Mouse (Mus musculus): ENCODE results near the gene Tmbim1. TPM values are rescaled to one million over a fixed set of nuclear protein-coding genes. Genes with fewer than 3 reads are reported as not detected.

Tmbim1 gene
- polyA plus RNA-seq, 1 experiment from 2014 or later: 7.1 TPM

DNA sequence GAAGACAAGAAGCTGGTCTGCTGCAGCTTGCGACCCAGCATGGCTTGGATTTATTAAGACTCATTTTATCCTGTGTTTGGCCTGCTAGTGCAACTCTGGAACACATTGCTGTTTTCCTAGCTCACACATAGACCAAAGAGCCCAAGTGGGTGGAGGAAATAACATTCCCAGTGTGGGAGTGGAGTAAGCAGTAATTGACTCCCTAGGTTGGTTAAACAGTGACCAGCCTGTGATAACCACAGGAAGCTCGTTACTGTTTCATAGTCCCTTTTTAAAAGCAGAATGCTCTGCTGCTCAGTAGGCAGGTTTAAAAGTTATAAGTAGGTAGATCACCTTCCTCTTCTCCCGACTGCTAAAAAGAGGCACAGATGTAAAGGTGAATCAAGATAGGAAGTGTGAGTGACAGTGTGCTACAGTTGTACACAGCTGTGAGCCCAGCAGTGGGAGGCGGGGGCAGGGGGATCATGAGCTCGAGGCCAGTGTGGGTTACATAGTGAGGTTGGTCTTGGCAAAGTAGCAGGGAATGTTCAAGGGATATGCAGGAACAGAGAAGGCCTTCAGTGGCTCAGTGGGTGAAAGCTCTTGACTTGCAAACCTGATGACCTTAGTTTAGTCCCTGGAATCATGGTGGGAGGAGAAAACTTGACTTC is 56.0 kb downstream of the Tmbim1 start:
- no peak overlapping the region for H3K9ac ChIP-seq (replicated peaks)
- peaks cover 61% of the 10 kb centered on the region for H3K36me3 ChIP-seq
- ATAC-seq: no peak
- 88% methylated on average over 5 of the region's 5 CpGs for WGBS
- H3K27me3 ChIP-seq: no peaks in the 10 kb centered on the region
- no peak overlapping the region for H3K27ac ChIP-seq
- no peaks in the 10 kb centered on the region for H3K9me3 ChIP-seq
- H3K4me1 ChIP-seq (replicated peaks): no peaks in the 10 kb centered on the region
- H3K4me2 ChIP-seq (replicated peaks): no peak overlapping the region
- H3K4me3 ChIP-seq (replicated peaks): no peak overlapping the region

- no peak overlapping the region for H3K4me3 ChIP-seq (replicated peaks)
- peaks cover 55% of the 10 kb centered on the region for H3K36me3 ChIP-seq
- H3K9ac ChIP-seq (replicated peaks): no peak overlapping the region
- no peaks in the 10 kb centered on the region for H3K4me1 ChIP-seq (replicated peaks)
- no peak overlapping the region for H3K27ac ChIP-seq
- ATAC-seq: no peak
- no peaks in the 10 kb centered on the region for H3K9me3 ChIP-seq
- H3K27me3 ChIP-seq: no peaks in the 10 kb centered on the region
- WGBS: 84% methylated on average over 1 of the region's 1 CpGs
- H3K4me2 ChIP-seq (replicated peaks): no peak overlapping the region
These were observed 56.6 kb downstream of the Tmbim1 start for GRCm38 (mm10) chr1:74248799-74249198.

DNA sequence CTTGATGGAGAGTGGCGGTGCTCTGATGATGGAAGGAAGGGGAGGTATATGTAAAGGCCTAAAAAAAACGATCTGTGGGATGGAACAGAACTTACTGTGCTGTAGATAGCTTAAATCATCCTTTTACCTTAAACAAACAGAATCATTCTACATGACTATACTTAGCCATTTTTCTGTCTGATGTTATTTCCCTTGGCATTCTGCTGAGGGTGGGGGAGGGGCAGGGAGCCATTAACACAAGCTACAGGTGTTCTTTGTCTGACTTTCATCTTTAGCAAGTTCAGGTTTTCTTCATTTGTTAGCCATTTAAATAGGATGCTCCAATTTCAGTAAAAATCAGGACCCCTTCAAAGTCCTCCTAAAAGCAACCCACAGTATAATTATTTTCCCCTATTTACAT is 59.9 kb downstream of the Tmbim1 start:
- ATAC-seq: no peak
- 86% methylated on average over 2 of the region's 2 CpGs for WGBS
- peaks cover 3% of the 10 kb centered on the region for H3K4me1 ChIP-seq (replicated peaks)

DNA sequence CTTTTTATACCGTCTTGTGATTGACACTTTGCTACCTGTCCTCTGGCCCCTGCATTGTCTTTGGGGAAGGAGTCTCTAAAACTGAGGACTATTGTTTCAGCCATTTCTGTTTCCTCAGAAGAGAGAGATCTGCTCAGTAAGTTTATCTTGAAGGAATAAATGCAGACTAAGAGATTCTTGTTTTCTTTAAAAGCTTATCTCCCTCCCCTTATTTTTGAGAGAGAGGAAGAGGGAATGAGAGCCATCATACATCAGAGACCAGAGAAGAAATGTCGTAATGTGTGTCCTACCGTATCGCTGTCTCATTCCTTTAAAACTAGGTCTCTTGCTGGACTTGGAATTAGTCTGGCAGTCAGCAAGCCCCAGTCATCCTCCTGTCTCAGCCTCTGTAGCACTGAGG is 64.6 kb downstream of the Tmbim1 start:
- no peaks in the 10 kb centered on the region for H3K27me3 ChIP-seq
- ATAC-seq: no peak
- H3K9me3 ChIP-seq: no peaks in the 10 kb centered on the region
- no peak overlapping the region for H3K4me2 ChIP-seq (replicated peaks)
- 87% methylated on average over 4 of the region's 4 CpGs for WGBS
- no peak overlapping the region for H3K27ac ChIP-seq
- peak overlapping the region; percentile 49; the same call in 1 of the 2 replicates for H3K9ac ChIP-seq (replicated peaks)
- H3K4me1 ChIP-seq (replicated peaks): peaks cover 36% of the 10 kb centered on the region
- no peaks in the 10 kb centered on the region for H3K36me3 ChIP-seq
- H3K4me3 ChIP-seq (replicated peaks): no peak overlapping the region

More for the DNA sequence above, 59.9 kb downstream of the Tmbim1 start:
- no peak overlapping the region for H3K4me3 ChIP-seq (replicated peaks)
- no peak overlapping the region for H3K27ac ChIP-seq
- H3K9me3 ChIP-seq: no peaks in the 10 kb centered on the region
- H3K4me2 ChIP-seq (replicated peaks): no peak overlapping the region
- H3K9ac ChIP-seq (replicated peaks): no peak overlapping the region
- H3K27me3 ChIP-seq: no peaks in the 10 kb centered on the region
- H3K36me3 ChIP-seq: peaks cover 25% of the 10 kb centered on the region

- H3K27ac ChIP-seq: no peak overlapping the region
- no peaks in the 10 kb centered on the region for H3K36me3 ChIP-seq
- 76% methylated on average over 6 of the region's 6 CpGs for WGBS
- no peak overlapping the region for H3K4me3 ChIP-seq (replicated peaks)
- H3K27me3 ChIP-seq: no peaks in the 10 kb centered on the region
- no peak for ATAC-seq
- peaks cover 36% of the 10 kb centered on the region for H3K4me1 ChIP-seq (replicated peaks)
- peak overlapping the region; percentile 49 for H3K9ac ChIP-seq (replicated peaks)
- no peak overlapping the region for H3K4me2 ChIP-seq (replicated peaks)
- H3K9me3 ChIP-seq: no peaks in the 10 kb centered on the region
These were observed 65.1 kb downstream of the Tmbim1 start for GRCm38 (mm10) chr1:74240311-74240710.

GRCm38 (mm10) chr1:74239618-74240017 is 65.8 kb downstream of the Tmbim1 start:
- Histone ChIP-seq H3K4me2 (replicated peaks) (peak overlapping the region; percentile 76), H3K27me3 (no peaks in the 10 kb centered on the region), H3K4me3 (replicated peaks) (no peak overlapping the region), H3K36me3 (no peaks in the 10 kb centered on the region), H3K9me3 (no peaks in the 10 kb centered on the region), H3K27ac (0 out of 2 replicates have a peak overlapping the region, but pooled peaks have one; percentile 25), H3K9ac (replicated peaks) (no peak overlapping the region; the same call in 1 of the 2 replicates), H3K4me1 (replicated peaks) (peaks cover 36% of the 10 kb centered on the region)
- no peak for ATAC-seq
- WGBS: 70% methylated on average over 11 of the region's 11 CpGs

GRCm38 (mm10) chr1:74239162-74239561 is 66.3 kb downstream of the Tmbim1 start:
- 66% methylated on average over 7 of the region's 7 CpGs for WGBS
- no peak for ATAC-seq
- no peak overlapping the region for H3K4me3 ChIP-seq (replicated peaks)
- H3K4me1 ChIP-seq (replicated peaks): peaks cover 36% of the 10 kb centered on the region
- H3K9ac ChIP-seq (replicated peaks): peak overlapping the region; percentile 16; the same call in 1 of the 2 replicates
- H3K9me3 ChIP-seq: no peaks in the 10 kb centered on the region
- no peak overlapping the region for H3K27ac ChIP-seq
- no peaks in the 10 kb centered on the region for H3K36me3 ChIP-seq
- H3K27me3 ChIP-seq: no peaks in the 10 kb centered on the region
- H3K4me2 ChIP-seq (replicated peaks): peak overlapping the region; percentile 76

Other genes with a start within 250 kb of the Tmbim1 start
- 9.6 and 13.2 TPM in 2 replicates for gene Tns1, start 181.2 kb downstream of the Tmbim1 start, polyA plus RNA-seq (2015; fragmentation: Nextera tagmentation; extraction: Ambion mirVana)
- 0.31 and 0.42 TPM in 2 replicates for gene Rufy4, start 180.1 kb downstream of the Tmbim1 start, polyA plus RNA-seq (2015; fragmentation: Nextera tagmentation; extraction: Ambion mirVana)
- gene Cxcr2, start 151.6 kb downstream of the Tmbim1 start, polyA plus RNA-seq (2015; fragmentation: Nextera tagmentation; extraction: Ambion mirVana): 0.09 TPM in 2 replicates
- gene Cxcr1, start 111.0 kb downstream of the Tmbim1 start, polyA plus RNA-seq (2015; fragmentation: Nextera tagmentation; extraction: Ambion mirVana): not detected in 2 replicates
- gene Arpc2, start 69.5 kb downstream of the Tmbim1 start, polyA plus RNA-seq (2015; fragmentation: Nextera tagmentation; extraction: Ambion mirVana): 384 and 393 TPM in 2 replicates
- 0.24 and 0.31 TPM in 2 replicates for gene Gpbar1, start 27.1 kb downstream of the Tmbim1 start, polyA plus RNA-seq (2015; fragmentation: Nextera tagmentation; extraction: Ambion mirVana)
- gene Aamp, start 20.9 kb downstream of the Tmbim1 start, polyA plus RNA-seq (2015; fragmentation: Nextera tagmentation; extraction: Ambion mirVana): 198 and 203 TPM in 2 replicates
- 81.5 and 92.2 TPM in 2 replicates for gene Pnkd, start 20.7 kb downstream of the Tmbim1 start, polyA plus RNA-seq (2015; fragmentation: Nextera tagmentation; extraction: Ambion mirVana)
- gene Catip, start 56.5 kb upstream of the Tmbim1 start, polyA plus RNA-seq (2015; fragmentation: Nextera tagmentation; extraction: Ambion mirVana): 0.41 and 0.62 TPM in 2 replicates
- gene Slc11a1, start 69.6 kb upstream of the Tmbim1 start, polyA plus RNA-seq (2015; fragmentation: Nextera tagmentation; extraction: Ambion mirVana): 0.94 and 2.9 TPM in 2 replicates
- gene Ctdsp1, start 85.9 kb upstream of the Tmbim1 start, polyA plus RNA-seq (2015; fragmentation: Nextera tagmentation; extraction: Ambion mirVana): 17.2 and 18.6 TPM in 2 replicates
- 0.20 and 0.30 TPM in 2 replicates for gene Vil1, start 103.8 kb upstream of the Tmbim1 start, polyA plus RNA-seq (2015; fragmentation: Nextera tagmentation; extraction: Ambion mirVana)
- gene Cnot9, start 200.4 kb upstream of the Tmbim1 start, polyA plus RNA-seq (2015; fragmentation: Nextera tagmentation; extraction: Ambion mirVana): 57.7 and 58.3 TPM in 2 replicates
- gene Plcd4, start 237.3 kb upstream of the Tmbim1 start, polyA plus RNA-seq (2015; fragmentation: Nextera tagmentation; extraction: Ambion mirVana): 2.2 and 2.9 TPM in 2 replicates
- 32.2 and 33.4 TPM in 2 replicates for gene Usp37, start 238.7 kb upstream of the Tmbim1 start, polyA plus RNA-seq (2015; fragmentation: Nextera tagmentation; extraction: Ambion mirVana)